Mouse (Mus musculus): ENCODE results near the gene Bri3. TPM values are rescaled to one million over a fixed set of nuclear protein-coding genes. Genes with fewer than 3 reads are reported as not detected.
A peak's percentile ranks its signal among the peaks of the same experiment; 100 is the strongest.

Bri3 gene
- total and polyA plus RNA-seq, 2 experiments from 2014 or later = 19.4 to 124 TPM

DNA sequence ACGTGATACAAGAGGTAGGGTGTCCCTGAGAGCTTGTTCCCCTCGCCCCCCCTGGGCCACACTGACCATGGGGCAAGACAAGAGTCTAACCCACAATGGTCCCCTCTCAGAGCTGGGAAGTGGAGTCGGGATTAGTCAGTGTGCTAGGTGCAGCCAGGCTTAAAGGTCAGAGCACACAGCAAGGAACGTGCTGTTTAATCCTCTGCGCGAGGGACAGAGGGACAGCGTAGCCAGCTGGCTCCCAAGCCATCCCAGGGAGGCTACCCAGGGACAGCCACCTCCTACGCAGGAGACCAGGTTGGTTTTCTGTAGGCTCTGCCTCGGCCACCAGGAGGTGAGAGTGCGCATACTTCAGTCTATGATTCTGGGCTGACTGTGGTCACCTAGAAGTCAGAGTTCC is 39.3 kb upstream of the Bri3 start:
- no peaks in the 10 kb centered on the region for H3K4me1 ChIP-seq (ENCODE audit: insufficient read depth, low read length)
- H3K27me3 ChIP-seq (ENCODE audit: insufficient read depth, low read length) = no peaks in the 10 kb centered on the region
- DNase-seq (ENCODE audit: low spot score) (no peak), ATAC-seq (ENCODE audit: low FRiP score) (no peak)
- TF ChIP-seq CTCF (IDR thresholded peaks at IDR 0.05) = no peak
- H3K9me3 ChIP-seq (ENCODE audit: low read length) = no peaks in the 10 kb centered on the region
- peaks cover 56% of the 10 kb centered on the region for H3K36me3 ChIP-seq (ENCODE audit: insufficient read depth, low read length)
- H3K9ac ChIP-seq (replicated peaks; ENCODE audit: low read length, poor library complexity, severe bottlenecking) = no peak overlapping the region
- no peak overlapping the region for H3K4me3 ChIP-seq (ENCODE audit: low read depth, low read length)
- no peak overlapping the region for H3K4me2 ChIP-seq (ENCODE audit: low read depth, low read length, poor library complexity, severe bottlenecking)
- no peak overlapping the region for H3K27ac ChIP-seq (ENCODE audit: low read depth, low read length)
- 53% methylated on average over 10 of the region's 10 CpGs for WGBS

DNA sequence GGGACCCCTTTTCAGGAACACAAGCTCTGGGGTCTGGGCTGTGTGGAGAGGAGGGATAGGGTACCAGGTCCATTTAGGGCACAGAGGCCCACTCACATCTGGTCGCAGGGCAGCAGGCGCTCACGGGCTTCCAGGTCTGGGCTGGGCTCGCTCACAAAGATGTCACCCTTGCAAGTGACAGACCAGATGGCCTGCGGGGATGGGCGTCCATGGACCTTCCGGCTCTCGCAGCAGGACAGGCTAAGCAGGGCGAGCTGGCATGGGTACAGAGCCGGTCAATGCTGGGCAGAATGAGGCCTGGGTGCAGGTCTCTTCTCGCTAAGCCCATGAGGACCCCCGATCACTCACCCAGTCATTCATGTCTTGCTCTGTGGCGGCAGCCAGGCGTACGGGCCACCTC is 38.2 kb upstream of the Bri3 start:
- no peak overlapping the region for H3K27ac ChIP-seq (ENCODE audit: low read depth, low read length)
- H3K27me3 ChIP-seq (ENCODE audit: insufficient read depth, low read length) = no peaks in the 10 kb centered on the region
- H3K4me1 ChIP-seq (ENCODE audit: insufficient read depth, low read length) = no peaks in the 10 kb centered on the region
- 96% methylated on average over 15 of the region's 15 CpGs for WGBS
- H3K4me2 ChIP-seq (ENCODE audit: low read depth, low read length, poor library complexity, severe bottlenecking) = no peak overlapping the region
- DNase-seq (ENCODE audit: low spot score) (no peak), ATAC-seq (ENCODE audit: low FRiP score) (no peak)
- H3K4me3 ChIP-seq (ENCODE audit: low read depth, low read length) = no peak overlapping the region
- TF ChIP-seq CTCF (IDR thresholded peaks at IDR 0.05) = no peak
- H3K36me3 ChIP-seq (ENCODE audit: insufficient read depth, low read length) = peaks cover 60% of the 10 kb centered on the region
- no peak overlapping the region for H3K9ac ChIP-seq (replicated peaks; ENCODE audit: low read length, poor library complexity, severe bottlenecking)
- no peaks in the 10 kb centered on the region for H3K9me3 ChIP-seq (ENCODE audit: low read length)

DNA sequence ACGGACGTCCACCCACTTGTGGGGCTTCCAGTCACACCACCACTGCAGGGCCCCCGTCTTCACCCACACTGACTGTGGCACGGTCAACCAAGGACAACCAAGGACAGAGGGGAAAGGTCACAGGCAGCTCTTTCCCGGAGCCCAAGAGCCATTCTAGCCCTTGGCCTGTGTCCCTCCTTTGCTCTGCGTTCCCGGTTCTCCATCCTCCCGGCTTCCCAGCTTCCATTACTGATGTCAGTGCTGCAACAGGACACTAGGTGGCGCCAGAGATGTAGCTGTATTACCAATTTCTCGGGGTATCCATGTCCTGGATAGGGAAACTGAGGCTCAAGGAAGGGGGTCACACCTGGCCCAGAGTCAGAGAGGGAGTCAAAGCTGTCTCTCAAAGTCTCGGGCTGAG is 36.8 kb upstream of the Bri3 start:
- ATAC-seq (ENCODE audit: low FRiP score) (no peak), DNase-seq (ENCODE audit: low spot score) (peak; percentile 52)
- Histone ChIP-seq H3K27ac (ENCODE audit: low read depth, low read length) (no peak overlapping the region), H3K4me1 (ENCODE audit: insufficient read depth, low read length) (no peaks in the 10 kb centered on the region), H3K27me3 (ENCODE audit: insufficient read depth, low read length) (no peaks in the 10 kb centered on the region), H3K36me3 (ENCODE audit: insufficient read depth, low read length) (peaks cover 63% of the 10 kb centered on the region), H3K9ac (replicated peaks; ENCODE audit: low read length, poor library complexity, severe bottlenecking) (no peak overlapping the region), H3K9me3 (ENCODE audit: low read length) (no peaks in the 10 kb centered on the region), H3K4me3 (ENCODE audit: low read depth, low read length) (no peak overlapping the region), H3K4me2 (ENCODE audit: low read depth, low read length, poor library complexity, severe bottlenecking) (no peak overlapping the region)
- TF ChIP-seq CTCF (IDR thresholded peaks at IDR 0.05) = peak; percentile 89
- 45% methylated on average over 11 of the region's 11 CpGs for WGBS

DNA sequence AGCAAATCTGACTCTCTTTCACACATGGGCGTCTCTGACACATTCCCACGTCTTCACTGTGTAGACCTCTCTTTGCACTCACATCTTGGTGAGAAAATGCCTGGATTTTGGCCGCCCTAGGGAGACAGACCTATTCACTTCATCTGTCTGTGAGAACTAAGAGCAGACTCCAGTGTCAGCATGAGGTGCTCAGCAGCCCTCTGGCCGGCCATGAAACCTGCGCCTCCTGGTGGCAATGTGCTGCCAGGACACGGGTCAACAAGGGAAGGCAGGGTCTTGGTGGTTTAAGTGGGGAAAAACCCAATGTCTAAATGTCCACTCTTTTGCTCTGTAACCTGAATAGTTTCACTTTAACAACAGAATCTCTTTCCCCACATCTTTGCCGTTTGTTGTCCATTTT is 29.8 kb upstream of the Bri3 start:
- 32% methylated on average over 7 of the region's 7 CpGs for WGBS
- H3K36me3 ChIP-seq (ENCODE audit: insufficient read depth, low read length) = peaks cover 53% of the 10 kb centered on the region
- ATAC-seq (ENCODE audit: low FRiP score) = no peak
- peak; percentile 55 for DNase-seq (ENCODE audit: low spot score)
- TF ChIP-seq CTCF (IDR thresholded peaks at IDR 0.05) = peak; percentile 83
- H3K9me3 ChIP-seq (ENCODE audit: low read length) = no peaks in the 10 kb centered on the region
- no peaks in the 10 kb centered on the region for H3K27me3 ChIP-seq (ENCODE audit: insufficient read depth, low read length)
- no peaks in the 10 kb centered on the region for H3K4me1 ChIP-seq (ENCODE audit: insufficient read depth, low read length)
- H3K4me2 ChIP-seq (ENCODE audit: low read depth, low read length, poor library complexity, severe bottlenecking) = no peak overlapping the region
- H3K27ac ChIP-seq (ENCODE audit: low read depth, low read length) = no peak overlapping the region
- H3K4me3 ChIP-seq (ENCODE audit: low read depth, low read length) = no peak overlapping the region
- H3K9ac ChIP-seq (replicated peaks; ENCODE audit: low read length, poor library complexity, severe bottlenecking) = no peak overlapping the region

DNA sequence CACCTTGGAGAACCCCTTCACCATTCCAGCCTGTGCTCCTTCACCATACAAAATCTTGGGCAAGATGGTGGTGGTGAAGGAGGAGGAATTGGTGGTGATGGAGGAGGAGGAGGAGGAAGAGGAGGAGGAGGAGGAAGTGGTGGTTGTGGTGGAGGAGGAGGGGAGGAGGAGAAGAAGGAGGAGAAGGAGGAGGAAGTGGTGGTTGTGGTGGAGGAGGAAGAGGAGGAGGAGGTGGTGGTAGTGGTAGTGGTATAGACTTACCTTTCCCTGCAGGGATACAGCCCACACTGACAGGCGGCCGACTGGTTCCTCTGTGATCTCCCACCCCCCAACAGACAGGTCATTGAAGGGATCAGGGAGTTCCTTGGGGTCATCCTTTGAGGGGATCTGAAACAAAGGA is 28.2 kb upstream of the Bri3 start:
- H3K4me2 ChIP-seq (ENCODE audit: low read depth, low read length, poor library complexity, severe bottlenecking) = no peak overlapping the region
- no peaks in the 10 kb centered on the region for H3K4me1 ChIP-seq (ENCODE audit: insufficient read depth, low read length)
- H3K27me3 ChIP-seq (ENCODE audit: insufficient read depth, low read length) = no peaks in the 10 kb centered on the region
- TF ChIP-seq CTCF (IDR thresholded peaks at IDR 0.05) = no peak
- WGBS = 87% methylated on average over 2 of the region's 2 CpGs
- no peak for DNase-seq (ENCODE audit: low spot score)
- H3K9me3 ChIP-seq (ENCODE audit: low read length) = no peaks in the 10 kb centered on the region
- H3K9ac ChIP-seq (replicated peaks; ENCODE audit: low read length, poor library complexity, severe bottlenecking) = no peak overlapping the region
- H3K27ac ChIP-seq (ENCODE audit: low read depth, low read length) = no peak overlapping the region
- no peak for ATAC-seq (ENCODE audit: low FRiP score)
- peaks cover 41% of the 10 kb centered on the region for H3K36me3 ChIP-seq (ENCODE audit: insufficient read depth, low read length)
- H3K4me3 ChIP-seq (ENCODE audit: low read depth, low read length) = no peak overlapping the region

DNA sequence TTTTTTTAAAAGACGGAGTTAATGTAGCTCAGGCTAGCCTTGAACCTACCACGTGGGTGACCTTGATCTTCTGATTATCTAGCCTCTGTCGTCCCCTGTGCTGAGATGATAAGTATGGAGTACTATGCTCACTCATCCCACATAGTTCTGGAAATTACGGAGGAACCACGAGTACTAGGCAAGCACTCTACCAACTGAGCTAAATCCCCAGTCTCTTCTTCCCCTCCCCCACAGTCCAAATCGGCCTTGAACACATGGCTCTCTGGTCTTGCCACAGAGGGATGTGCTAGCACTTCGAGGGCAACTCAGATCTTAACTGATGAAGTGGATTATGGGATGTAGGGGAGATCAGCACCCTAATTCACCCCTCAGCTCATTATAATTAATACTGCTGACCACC is 26.2 kb upstream of the Bri3 start:
- Histone ChIP-seq H3K4me2 (ENCODE audit: low read depth, low read length, poor library complexity, severe bottlenecking) (no peak overlapping the region), H3K27ac (ENCODE audit: low read depth, low read length) (no peak overlapping the region), H3K4me1 (ENCODE audit: insufficient read depth, low read length) (peaks cover 6% of the 10 kb centered on the region; the same call in 1 of the 2 replicates), H3K4me3 (ENCODE audit: low read depth, low read length) (no peak overlapping the region), H3K9me3 (ENCODE audit: low read length) (no peaks in the 10 kb centered on the region), H3K27me3 (ENCODE audit: insufficient read depth, low read length) (no peaks in the 10 kb centered on the region), H3K9ac (replicated peaks; ENCODE audit: low read length, poor library complexity, severe bottlenecking) (no peak overlapping the region), H3K36me3 (ENCODE audit: insufficient read depth, low read length) (peaks cover 33% of the 10 kb centered on the region)
- 85% methylated on average over 7 of the region's 7 CpGs for WGBS
- no peak for TF ChIP-seq CTCF (IDR thresholded peaks at IDR 0.05)
- DNase-seq (ENCODE audit: low spot score) (no peak), ATAC-seq (ENCODE audit: low FRiP score) (no peak)

Measured in midbrain, postnatal 0 days (tissue).